Mouse (Mus musculus) mouse embryonic stem cell (cell line): Measurements from ENCODE around the gene Ctnnd2.

ENCODE experiments used
- in situ Hi-C, 2 experiments: fragments of 300-500 bp; cut with MboI; formaldehyde crosslinking; loops; 1 replicate in 1 of 2; 3 replicates in 1 of 2; pipeline ENCODE4 v1.14.3; 2019 to 2020; ENCODE audit warnings: low sequenced_read_pairs in 2 of 2, low pct_unique_long_range_greater_than_20kb in 1 of 2, mixed read lengths in 1 of 2; ENCODE audit not compliant: unreplicated experiment in 1 of 2

The Ctnnd2 gene

DNA sequence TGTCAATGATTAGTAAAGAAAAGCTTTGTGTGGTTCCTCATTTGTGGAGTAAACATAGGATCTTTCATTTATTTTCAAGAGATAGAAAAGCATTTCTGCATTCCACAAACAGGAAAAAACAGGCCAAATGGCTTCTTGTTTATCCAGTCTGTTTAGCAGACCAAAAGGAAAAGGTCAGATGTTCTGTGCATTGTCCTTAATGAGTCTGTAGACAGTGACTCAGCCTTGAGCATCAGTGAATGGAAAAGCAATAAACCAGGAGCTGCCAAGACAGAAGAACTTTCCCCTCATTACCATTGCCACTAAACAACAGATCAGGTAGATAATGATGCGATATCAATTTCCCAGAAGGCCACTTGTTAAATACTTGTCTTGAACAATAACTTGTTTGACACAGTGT is 192.1 kb downstream of the Ctnnd2 start:
- in situ Hi-C loops: no loop called here

- in situ Hi-C loops: no loop called here
Measured at GRCm38 (mm10) chr15:30369997-30370396, 197.6 kb downstream of the Ctnnd2 start.

DNA sequence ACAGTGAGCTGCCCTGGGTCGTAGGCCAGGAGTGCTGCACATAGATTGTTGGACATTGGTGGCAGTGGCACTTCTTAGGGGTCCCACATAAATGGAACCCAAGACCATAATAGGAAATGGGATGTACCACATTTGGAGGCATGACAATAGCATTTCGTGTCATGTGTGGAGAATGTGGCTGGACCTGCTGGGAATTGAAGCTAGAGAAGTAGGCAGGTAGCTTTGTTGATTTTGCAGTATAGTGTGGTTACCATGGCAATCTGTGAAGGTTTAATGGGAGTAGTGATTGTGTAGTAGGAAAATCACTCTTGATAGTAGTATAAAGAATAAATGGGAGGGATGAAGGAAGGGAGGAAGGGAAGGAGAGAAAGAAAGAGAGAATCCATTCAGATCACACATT is 198.8 kb downstream of the Ctnnd2 start:
- in situ Hi-C loops: no loop called here

DNA sequence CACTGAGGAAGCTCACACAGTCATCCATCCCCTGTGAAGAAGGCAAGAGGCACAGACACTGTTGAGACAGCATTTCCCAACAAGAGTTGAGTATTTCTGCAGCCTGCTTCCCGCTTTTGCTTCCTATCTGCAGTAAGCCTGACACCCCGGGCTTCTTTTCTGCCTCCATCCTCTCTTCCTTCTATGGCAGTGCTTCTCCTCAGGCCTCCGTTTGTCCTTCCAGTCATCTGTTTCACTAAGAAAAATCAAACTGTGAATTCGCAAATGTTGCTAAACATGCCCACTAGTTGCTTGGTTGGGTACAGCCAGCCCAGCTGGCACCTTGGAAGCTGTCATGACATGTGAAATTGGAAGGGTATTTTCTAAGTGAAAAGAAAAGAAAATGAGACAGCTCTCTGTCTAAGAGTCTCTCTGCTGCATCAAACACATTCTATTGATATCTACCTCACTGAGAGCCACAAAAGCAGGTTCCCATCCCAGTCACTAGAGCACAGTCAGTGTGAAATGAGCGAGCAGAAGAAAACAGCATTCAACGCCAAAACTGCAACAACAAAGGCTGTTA is 201.3 kb downstream of the Ctnnd2 start:
- in situ Hi-C loops: no loop called here

DNA sequence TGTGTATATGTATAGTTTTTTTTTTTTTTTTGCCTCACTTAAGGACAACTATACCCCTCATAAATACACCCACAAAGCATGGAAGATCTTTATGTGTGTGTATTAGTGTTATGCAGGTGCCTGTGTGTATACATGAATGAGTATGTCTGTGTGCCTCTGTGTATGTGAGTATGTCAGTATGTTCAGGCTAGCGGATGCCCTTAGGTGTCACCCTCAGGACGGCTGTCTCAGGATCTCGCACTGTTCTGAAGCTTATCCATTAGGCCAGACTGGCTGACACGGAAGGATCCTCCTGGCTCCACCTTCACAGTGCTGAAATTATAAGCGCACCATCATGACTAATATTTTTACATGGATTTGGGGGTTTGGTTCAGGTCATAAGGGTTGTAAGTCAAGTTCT is 202.5 kb downstream of the Ctnnd2 start:
- in situ Hi-C loops: no loop called here

DNA sequence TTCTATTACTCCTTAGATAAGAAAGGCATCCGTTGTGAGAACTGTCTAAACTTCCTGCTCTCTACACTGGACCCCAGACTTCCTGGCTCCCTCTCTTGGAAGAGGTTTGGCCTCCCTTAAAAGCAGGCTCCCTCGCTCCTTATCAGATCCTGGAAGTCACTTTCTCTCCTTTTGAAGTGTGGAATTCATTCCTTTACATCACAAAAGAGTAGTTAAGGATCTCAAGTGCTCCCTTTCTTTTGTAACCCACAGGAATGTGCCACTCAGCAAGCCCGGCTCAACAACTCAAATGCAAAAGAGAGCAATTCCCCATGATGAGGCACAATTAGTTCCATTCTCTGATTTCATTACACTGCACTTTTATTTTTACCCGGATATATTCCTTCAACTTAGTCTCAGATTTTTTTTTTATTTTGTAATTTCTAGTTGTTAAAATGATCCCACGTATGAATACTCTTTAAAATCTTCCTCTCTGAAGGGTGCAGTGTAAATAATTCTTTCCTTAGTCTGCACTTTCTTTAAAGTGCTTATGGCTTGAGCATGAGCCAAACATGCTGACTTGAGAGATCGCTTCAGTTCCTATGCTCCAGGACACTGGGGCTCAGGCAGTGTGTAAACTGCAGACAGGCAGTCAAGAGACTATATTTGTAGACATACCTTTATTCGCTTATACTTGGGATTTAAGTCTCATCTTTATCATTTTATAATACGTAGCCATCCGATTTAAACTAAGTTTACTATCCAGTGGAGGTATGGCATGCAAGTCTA is 210.9 kb downstream of the Ctnnd2 start:
- in situ Hi-C loops: no loop called here

DNA sequence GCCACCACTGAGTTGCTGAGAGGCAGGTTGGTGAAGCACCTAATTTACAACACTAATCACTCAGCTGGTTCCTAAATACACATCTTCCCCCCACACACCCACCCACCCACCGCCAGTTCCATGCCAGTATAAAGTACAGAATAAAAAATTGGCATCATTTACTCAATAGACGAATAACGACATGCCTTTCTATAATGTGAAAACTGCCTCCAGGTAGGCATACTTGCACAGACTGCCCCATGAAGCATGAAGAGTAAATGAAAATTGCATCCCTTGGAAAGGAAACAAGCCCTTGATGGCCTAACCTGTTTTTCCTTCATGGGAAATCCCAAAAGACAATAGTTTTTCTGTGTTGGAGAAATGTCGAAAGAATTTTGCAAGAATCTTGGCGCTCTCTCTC is 212.0 kb downstream of the Ctnnd2 start:
- in situ Hi-C loops: no loop called here

GRCm38 (mm10) chr15:30386489-30386888 is 214.1 kb downstream of the Ctnnd2 start:
- in situ Hi-C loops: no loop called here

DNA sequence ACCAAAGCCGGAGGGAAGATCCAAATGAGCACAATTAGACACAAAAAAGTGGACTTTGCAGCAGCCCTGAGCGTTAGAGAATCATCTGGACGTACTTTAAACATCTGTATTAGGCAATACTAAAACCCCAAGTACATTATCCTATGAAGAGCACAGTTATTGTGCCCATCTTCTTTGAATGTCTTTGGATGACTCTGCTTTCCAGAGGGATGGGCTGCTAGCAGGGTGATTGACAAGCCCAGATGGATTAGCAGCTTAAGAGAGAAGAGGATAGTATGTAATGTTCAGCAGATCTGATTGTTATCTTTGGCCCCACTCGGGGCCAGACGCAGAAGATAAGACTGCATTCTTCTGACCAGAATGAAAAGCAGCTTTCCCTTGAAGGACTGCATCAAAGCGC is 214.9 kb downstream of the Ctnnd2 start:
- in situ Hi-C loops: no loop called here

DNA sequence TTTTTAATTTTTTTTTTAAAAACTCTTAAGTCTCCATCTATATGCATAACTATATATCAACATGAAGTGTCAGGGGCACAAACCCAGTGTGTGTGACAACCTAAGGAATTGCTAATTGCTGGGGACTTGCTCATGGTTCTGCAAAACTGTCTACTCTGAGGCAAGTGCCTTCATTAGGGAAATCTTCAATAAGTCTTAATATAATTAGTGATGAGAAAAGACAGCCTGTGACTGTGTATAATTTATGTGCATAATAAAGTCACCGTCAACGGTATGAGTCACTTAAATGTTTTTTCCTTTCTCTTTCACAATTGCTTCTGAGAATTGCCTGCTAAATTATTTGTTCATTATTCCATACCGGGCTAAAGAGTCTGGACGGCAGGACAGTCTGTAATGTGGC is 228.7 kb downstream of the Ctnnd2 start:
- in situ Hi-C loops: loop anchor here in 1 of 2 experiments (25.0 kb wide), 1 partner anchor 336 kb away; no protein-coding TSS in a partner anchor

GRCm38 (mm10) chr15:30406254-30406653 is 233.9 kb downstream of the Ctnnd2 start:
- in situ Hi-C loops: loop anchor here in 1 of 2 experiments (25.0 kb wide), 1 partner anchor 331 kb away; no protein-coding TSS in a partner anchor

DNA sequence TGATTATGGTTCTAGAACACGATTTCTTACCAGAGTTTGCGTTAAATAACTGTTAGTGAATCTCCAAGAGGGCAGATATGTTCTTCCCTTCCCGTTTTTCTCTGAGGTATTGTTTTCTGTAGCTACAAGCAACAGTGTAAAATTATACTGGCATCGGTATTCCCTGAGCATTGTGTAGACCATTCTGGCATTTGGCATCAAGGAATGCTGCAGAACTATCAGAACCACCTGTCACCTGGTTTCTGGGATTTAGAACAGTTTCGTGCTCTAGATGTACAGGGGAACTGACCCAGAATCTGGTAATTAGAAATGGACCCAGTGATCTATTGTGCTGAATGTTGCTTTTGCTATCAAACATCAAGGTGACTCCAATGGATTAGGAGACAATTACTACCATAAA is 250.8 kb downstream of the Ctnnd2 start:
- in situ Hi-C loops: loop anchor here in 1 of 2 experiments (25.0 kb wide), 1 partner anchor 314 kb away; no protein-coding TSS in a partner anchor

DNA sequence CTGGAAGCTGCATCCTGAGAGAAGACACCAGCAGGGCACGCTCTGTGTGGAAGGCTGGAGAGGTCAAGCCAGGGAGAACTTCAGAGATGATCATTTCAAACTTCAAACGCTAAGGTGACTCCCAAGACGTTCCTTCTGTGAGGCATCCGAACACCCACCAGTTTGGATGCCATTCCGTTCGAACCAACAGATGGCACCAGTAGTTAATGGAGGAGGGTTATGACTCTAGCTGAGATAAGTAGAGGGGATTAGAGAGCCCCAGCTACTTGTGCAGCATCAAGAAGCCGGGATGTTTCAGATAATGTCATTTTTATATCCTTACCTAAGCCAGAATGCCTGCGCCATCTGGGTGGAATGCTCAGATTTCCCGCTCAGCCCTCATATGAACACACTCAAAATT is 251.9 kb downstream of the Ctnnd2 start:
- in situ Hi-C loops: loop anchor here in 1 of 2 experiments (25.0 kb wide), 1 partner anchor 313 kb away; no protein-coding TSS in a partner anchor

DNA sequence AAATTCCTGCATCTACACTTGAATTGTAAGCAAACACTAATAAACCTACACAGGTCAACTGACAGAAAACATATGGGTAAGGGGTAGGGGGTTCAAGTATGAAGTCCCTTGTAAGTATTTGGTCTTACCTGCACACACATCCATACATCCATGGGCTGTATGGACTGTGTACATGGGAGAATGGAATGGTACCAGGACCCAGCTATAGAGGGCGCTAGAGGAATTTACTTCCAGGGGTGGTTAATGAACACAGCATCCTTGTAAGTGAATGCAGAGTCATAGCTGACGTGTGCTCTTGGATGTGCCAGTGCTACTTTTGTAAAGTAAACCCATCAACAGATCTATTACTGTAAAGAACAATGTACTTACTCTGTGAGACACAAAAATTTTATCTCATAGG is 254.9 kb downstream of the Ctnnd2 start:
- in situ Hi-C loops: loop anchor here in 1 of 2 experiments (25.0 kb wide), 1 partner anchor 310 kb away; no protein-coding TSS in a partner anchor

DNA sequence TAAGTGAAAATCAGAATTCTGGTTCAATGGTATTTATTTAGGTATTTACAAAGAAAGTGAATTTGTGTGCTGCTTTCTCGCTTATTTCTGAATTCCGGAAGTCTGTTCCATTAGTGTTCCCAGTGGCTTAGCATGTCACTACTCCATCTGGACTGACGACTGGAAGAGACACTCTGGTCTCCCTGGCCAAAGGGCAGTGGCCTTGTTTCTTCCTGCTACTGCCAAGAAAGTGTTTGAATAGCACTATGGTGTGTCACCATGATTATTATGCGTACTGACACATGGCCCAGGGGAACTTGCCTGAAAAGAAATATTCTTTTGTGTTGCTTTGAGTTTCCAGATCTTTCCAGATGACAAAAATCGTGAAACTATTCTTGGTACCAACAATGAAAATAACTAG is 266.7 kb downstream of the Ctnnd2 start:
- in situ Hi-C loops: loop anchor here in 1 of 2 experiments (25.0 kb wide), 1 partner anchor 298 kb away; no protein-coding TSS in a partner anchor

- in situ Hi-C loops: no loop called here
Measured at GRCm38 (mm10) chr15:30450765-30451164, 278.4 kb downstream of the Ctnnd2 start.

- in situ Hi-C loops: no loop called here
Measured at GRCm38 (mm10) chr15:30451921-30452320, 279.5 kb downstream of the Ctnnd2 start.

DNA sequence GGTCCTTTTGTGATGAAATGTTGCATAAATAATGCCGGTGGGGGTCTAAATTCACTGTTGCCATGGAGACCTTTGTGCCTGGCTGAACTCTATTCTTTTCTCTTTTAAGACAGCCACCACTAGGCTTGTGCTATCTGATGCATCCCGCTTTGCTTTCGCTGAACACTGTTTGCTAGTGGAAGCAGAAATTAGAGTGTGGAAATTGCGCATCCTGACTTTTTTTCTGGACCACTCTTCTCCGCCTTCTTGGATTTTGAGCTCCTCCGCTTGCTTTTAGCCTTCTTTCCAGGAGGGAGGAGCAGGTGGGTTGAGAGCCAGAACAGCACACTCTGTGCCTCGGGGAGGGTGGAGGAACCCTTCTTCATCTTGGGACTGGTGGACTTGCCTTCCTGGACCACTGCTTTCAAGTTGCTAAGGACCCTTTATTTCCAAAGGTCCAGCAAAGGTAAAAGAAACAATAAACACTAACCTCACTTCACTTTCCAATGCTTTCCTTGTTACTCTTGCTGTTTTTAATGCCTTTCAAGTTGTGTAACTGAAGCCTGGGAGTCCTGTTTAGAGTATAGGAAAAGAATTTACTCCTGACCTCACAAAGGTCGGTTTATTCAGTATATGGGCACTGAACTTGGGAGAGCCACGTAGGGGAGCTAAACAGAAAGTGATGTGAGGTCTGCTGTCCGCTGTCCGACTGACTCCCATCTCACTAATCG is 285.3 kb downstream of the Ctnnd2 start:
- in situ Hi-C loops: no loop called here

- in situ Hi-C loops: no loop called here
Measured at GRCm38 (mm10) chr15:30458671-30459070, 286.3 kb downstream of the Ctnnd2 start.
